Mouse (Mus musculus) ES-Bruce4 (cell line): ENCODE results near the gene Caskin2. TPM values are rescaled to one million over a fixed set of nuclear protein-coding genes. Genes with fewer than 3 reads are reported as not detected.

ENCODE experiments used
- H3K27ac ChIP-seq: 2 replicates; pipeline ENCODE4 v1.5.1; 2012; ENCODE audit warnings: low read length, inconsistent platforms; ENCODE audit not compliant: insufficient read depth
- H3K27me3 ChIP-seq: 2 replicates; pipeline ENCODE4 v1.6.1; 2012; ENCODE audit warnings: mild to moderate bottlenecking, low read length, inconsistent platforms; ENCODE audit not compliant: control insufficient read depth, poor library complexity, insufficient read depth, severe bottlenecking
- H3K36me3 ChIP-seq: 2 replicates; pipeline ENCODE4 v1.6.1; 2012; ENCODE audit warnings: inconsistent platforms, mild to moderate bottlenecking, low read length, moderate library complexity; ENCODE audit not compliant: control insufficient read depth, poor library complexity, insufficient read depth, severe bottlenecking
- H3K4me1 ChIP-seq: one replicate; pipeline ENCODE4 v1.8.1; 2011; ENCODE audit warnings: low read length; ENCODE audit not compliant: control insufficient read depth, insufficient read depth
- H3K4me3 ChIP-seq: 2 replicates; pipeline ENCODE4 v1.5.1; 2011; ENCODE audit warnings: low read depth, mild to moderate bottlenecking, low read length
- H3K9ac ChIP-seq: 2 replicates; pipeline ENCODE4 v1.6.1; 2012; ENCODE audit warnings: low read depth, mild to moderate bottlenecking, inconsistent platforms; ENCODE audit not compliant: poor library complexity, severe bottlenecking
- H3K9me3 ChIP-seq: replicated peaks from 2 replicates; pipeline ENCODE4 v1.6.1; 2012; ENCODE audit warnings: mild to moderate bottlenecking, low read length, inconsistent platforms; ENCODE audit not compliant: control insufficient read depth, poor library complexity, insufficient read depth, severe bottlenecking
- CTCF ChIP-seq: IDR thresholded peaks from one replicate; pipeline ENCODE4 v1.8.1; 2011; ENCODE audit warnings: low read depth, low read length
- EP300 ChIP-seq: IDR thresholded peaks from 2 replicates; pipeline ENCODE4 v1.6.1; 2011; ENCODE audit warnings: low read depth, low read length; ENCODE audit not compliant: insufficient read depth
- POLR2A ChIP-seq: IDR thresholded peaks from one replicate; pipeline ENCODE4 v1.8.1; 2011; ENCODE audit warnings: low read length; ENCODE audit not compliant: insufficient read depth
- polyA plus RNA-seq: library from polyadenylated mRNA; stranded (reverse); fragments of >200 nt; gene quantifications from 2 replicates; pipeline ENCODE4 v1.2.4, GENCODE M21; 2011; ENCODE audit warnings: low read depth; ENCODE audit not compliant: missing spikeins, insufficient read depth, insufficient read length

Caskin2 gene
- polyA plus RNA-seq, 1 experiment, result 12.1 TPM

DNA sequence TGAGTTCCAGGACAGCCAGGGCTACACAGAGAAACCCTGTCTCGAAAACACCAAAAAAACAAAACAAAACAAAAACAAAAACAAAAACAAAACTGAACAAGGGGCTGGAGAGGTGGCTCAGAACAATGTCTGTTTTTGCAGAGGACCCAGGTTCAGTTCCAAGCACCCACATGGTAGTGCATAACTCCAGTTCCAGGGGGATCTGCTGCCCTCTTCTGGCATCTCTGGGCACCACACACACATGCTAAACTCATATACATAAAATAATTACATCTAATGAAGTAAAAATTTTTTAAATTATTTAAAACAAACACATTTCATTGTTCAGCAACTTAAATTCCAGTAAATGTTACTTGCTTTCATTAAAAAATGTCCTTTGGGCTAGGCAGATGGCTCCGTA is 32.4 kb upstream of the Caskin2 start:
- Histone ChIP-seq H3K27ac (no peak overlapping the region), H3K27me3 (no peaks in the 10 kb centered on the region)
- TF ChIP-seq CTCF, result peak; percentile 36
- no peak for TF ChIP-seq POLR2A

DNA sequence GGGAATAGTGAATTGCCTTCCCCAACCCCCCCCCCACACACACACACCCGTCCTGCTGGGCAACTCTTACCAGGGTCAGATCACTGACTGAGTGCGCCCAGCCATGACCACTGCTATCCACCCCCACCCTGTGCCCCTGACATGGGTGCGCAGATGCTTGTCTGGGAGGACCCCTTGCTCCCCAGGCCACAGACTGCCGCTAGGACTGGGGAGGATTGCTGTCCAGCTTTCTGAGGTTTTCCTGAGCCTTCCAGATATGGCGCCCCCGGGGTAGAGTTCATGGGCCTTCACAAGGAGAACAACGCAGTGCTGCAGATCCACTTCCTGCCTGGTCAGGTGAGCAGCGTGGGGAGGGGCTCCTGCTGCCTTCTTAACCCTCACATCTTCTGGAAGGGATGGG is 30.8 kb upstream of the Caskin2 start:
- no peaks in the 10 kb centered on the region for H3K27me3 ChIP-seq
- no peak overlapping the region for H3K9ac ChIP-seq
- H3K4me1 ChIP-seq, result peaks cover 26% of the 10 kb centered on the region
- H3K36me3 ChIP-seq, result peaks cover 21% of the 10 kb centered on the region
- TF ChIP-seq POLR2A (no peak), EP300 (no peak), CTCF (no peak)
- H3K4me3 ChIP-seq, result no peak overlapping the region
- H3K27ac ChIP-seq, result 0 out of 2 replicates have a peak overlapping the region, but pooled peaks have one; percentile 13
- no peaks in the 10 kb centered on the region for H3K9me3 ChIP-seq

More for the DNA sequence above, 32.4 kb upstream of the Caskin2 start:
- Histone ChIP-seq H3K9me3 (no peaks in the 10 kb centered on the region), H3K4me1 (peaks cover 17% of the 10 kb centered on the region), H3K4me3 (no peak overlapping the region), H3K36me3 (peaks cover 21% of the 10 kb centered on the region), H3K9ac (no peak overlapping the region)

DNA sequence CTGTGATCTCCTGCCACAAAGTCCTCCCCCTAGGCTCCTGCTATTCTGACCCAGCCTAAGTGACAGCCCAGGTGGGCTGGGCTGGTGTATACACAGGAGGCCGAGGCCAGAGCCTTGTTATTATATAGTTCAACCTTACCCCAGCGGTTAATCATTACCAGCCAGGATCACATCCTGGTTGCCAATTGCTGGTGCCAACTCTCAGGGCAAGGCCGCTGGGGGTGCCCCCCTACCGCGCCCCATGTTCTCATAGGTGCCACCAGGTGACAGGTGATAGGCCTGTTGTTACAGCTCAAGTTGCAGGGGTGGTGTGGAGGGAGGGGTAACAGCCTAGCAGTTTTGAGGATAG is 30.4 kb upstream of the Caskin2 start:
- no peaks in the 10 kb centered on the region for H3K27me3 ChIP-seq
- peaks cover 21% of the 10 kb centered on the region for H3K36me3 ChIP-seq
- H3K9ac ChIP-seq, result no peak overlapping the region
- no peak overlapping the region for H3K4me3 ChIP-seq
- H3K9me3 ChIP-seq, result no peaks in the 10 kb centered on the region
- H3K27ac ChIP-seq, result 0 out of 2 replicates have a peak overlapping the region, but pooled peaks have one; percentile 10
- TF ChIP-seq CTCF (no peak), EP300 (no peak), POLR2A (no peak)
- peaks cover 26% of the 10 kb centered on the region for H3K4me1 ChIP-seq

DNA sequence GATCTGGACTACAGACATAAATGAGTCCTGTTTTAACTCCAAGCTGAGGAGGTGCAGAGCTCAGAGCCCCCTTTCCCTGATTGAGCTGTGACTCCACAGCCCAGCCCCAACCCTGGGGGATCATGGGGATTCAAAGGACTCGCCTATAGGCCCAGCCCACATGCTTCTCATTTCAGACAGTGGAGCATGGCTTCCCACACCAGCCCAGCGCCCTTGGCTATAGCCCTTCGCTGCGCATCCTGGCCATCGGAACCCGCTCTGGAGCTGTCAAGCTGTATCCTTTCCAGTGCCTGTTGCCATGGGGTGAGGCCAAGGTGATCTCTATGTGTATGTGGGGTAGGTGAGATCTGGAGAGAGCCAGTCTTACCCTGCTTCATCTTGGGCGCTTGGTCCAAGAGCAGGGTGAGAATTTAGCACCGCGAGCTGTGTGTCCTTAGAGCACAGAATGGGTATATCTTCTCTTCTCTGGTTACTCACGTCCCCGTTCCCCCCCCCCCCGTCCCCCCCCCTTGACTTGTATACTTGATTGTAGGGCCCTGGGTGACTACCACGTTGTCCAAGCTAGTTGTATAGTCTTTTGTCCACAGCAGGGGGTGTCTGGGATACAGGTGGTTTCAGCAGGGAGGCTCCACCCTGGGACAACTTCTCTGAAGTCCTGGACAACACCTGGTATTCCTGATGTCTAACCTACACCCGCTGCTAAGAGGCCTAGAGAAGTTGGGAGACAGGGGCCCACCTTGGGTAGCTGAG is 29.9 kb upstream of the Caskin2 start:
- TF ChIP-seq POLR2A (no peak), EP300 (0 out of 2 replicates have a peak, but pooled peaks have one; percentile 4)
- Histone ChIP-seq H3K9ac (no peak overlapping the region), H3K4me3 (no peak overlapping the region), H3K27ac (peak overlapping the region; percentile 98), H3K27me3 (no peaks in the 10 kb centered on the region), H3K4me1 (peaks cover 30% of the 10 kb centered on the region), H3K36me3 (peaks cover 21% of the 10 kb centered on the region), H3K9me3 (no peaks in the 10 kb centered on the region)

DNA sequence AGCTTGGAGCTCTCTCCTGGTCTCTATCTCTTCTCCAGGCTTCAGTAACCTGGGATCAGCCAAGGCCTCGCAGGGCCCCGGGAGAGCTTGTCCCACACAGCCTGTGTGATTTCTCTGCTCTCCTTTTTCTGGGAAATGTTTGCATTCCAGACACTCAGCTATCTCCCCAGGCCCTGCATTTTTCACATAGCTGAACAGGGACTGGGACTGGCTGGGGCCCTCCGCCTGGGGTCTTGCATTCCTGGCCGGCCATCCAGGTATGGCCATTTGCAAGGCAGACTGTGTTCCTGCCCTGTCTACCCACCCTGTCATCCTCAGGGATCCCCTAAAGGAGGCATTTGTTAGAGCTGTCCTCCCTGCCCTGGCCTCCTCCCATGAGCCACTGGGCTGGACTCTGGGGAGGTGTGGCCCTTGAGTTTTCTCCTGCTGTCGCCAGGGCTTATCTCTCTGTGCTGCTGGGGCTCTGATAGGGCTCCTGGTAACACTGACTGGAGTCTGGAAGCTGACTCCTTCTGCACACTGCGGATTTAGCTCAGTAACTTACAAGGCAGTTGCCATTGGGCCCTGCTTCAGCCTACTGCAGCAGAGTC is 28.6 kb upstream of the Caskin2 start:
- Histone ChIP-seq H3K9ac (peak overlapping the region; percentile 10; the same call in 1 of the 2 replicates), H3K36me3 (peaks cover 9% of the 10 kb centered on the region), H3K4me1 (peaks cover 30% of the 10 kb centered on the region), H3K4me3 (no peak overlapping the region), H3K27ac (peak overlapping the region; percentile 98), H3K27me3 (no peaks in the 10 kb centered on the region), H3K9me3 (no peaks in the 10 kb centered on the region)
- TF ChIP-seq EP300, result peak; percentile 93
- no peak for TF ChIP-seq CTCF
- TF ChIP-seq POLR2A, result no peak

- Histone ChIP-seq H3K27ac (peak overlapping the region; percentile 98), H3K4me1 (peaks cover 32% of the 10 kb centered on the region), H3K36me3 (peaks cover 7% of the 10 kb centered on the region), H3K9me3 (no peaks in the 10 kb centered on the region), H3K9ac (no peak overlapping the region), H3K4me3 (no peak overlapping the region), H3K27me3 (no peaks in the 10 kb centered on the region)
- TF ChIP-seq EP300 (no peak), CTCF (peak; percentile 69), POLR2A (no peak)
Observed at GRCm38 (mm10) chr11:115841044-115841443, 27.6 kb upstream of the Caskin2 start.
